Mouse (Mus musculus): ENCODE results near the gene Sim2. TPM values are rescaled to one million over a fixed set of nuclear protein-coding genes. Genes with fewer than 3 reads are reported as not detected.

The Sim2 gene
- polyA plus RNA-seq, 1 experiment from 2014 or later = 0.11 TPM

- Histone ChIP-seq H3K27me3 (ENCODE audit: control insufficient read depth, insufficient read depth, low read length) (no peaks in the 10 kb centered on the region), H3K9me3 (ENCODE audit: control insufficient read depth, low read length) (no peaks in the 10 kb centered on the region), H3K4me2 (ENCODE audit: low read length) (no peak overlapping the region), H3K4me3 (ENCODE audit: control insufficient read depth in 1 of 2, insufficient read depth in 1 of 2, low read depth in 1 of 2, low read length in 2 of 2) (no peak overlapping the region), H3K9ac (ENCODE audit: low read length) (no peak overlapping the region), H3K4me1 (ENCODE audit: control insufficient read depth in 2 of 2, insufficient read depth in 2 of 2, low read length in 2 of 2) (peaks cover 17 to 21% of the 10 kb centered on the region in 2 experiments), H3K27ac (replicated peaks in 1 of 2; ENCODE audit: control insufficient read depth in 1 of 2, insufficient read depth in 1 of 2, low read depth in 2 of 2, low read length in 2 of 2) (no peak overlapping the region), H3K36me3 (ENCODE audit: control insufficient read depth, insufficient read depth, low read length) (no peaks in the 10 kb centered on the region)
- no peak for ATAC-seq (ENCODE audit: insufficient number of reproducible peaks, insufficient read depth, low FRiP score, low read depth)
- 36% methylated on average over 6 of the region's 6 CpGs for WGBS
Observed at GRCm38 (mm10) chr16:94162000-94162399, 77.3 kb downstream of the Sim2 start.

GRCm38 (mm10) chr16:94163051-94163450 is 78.3 kb downstream of the Sim2 start:
- ATAC-seq (ENCODE audit: insufficient number of reproducible peaks, insufficient read depth, low FRiP score, low read depth) = no peak
- Histone ChIP-seq H3K9ac (ENCODE audit: low read length) (no peak overlapping the region), H3K4me3 (ENCODE audit: control insufficient read depth in 1 of 2, insufficient read depth in 1 of 2, low read depth in 1 of 2, low read length in 2 of 2) (no peak overlapping the region), H3K27me3 (ENCODE audit: control insufficient read depth, insufficient read depth, low read length) (no peaks in the 10 kb centered on the region), H3K4me1 (ENCODE audit: control insufficient read depth in 2 of 2, insufficient read depth in 2 of 2, low read length in 2 of 2) (peaks cover 17 to 21% of the 10 kb centered on the region in 2 experiments), H3K4me2 (ENCODE audit: low read length) (no peak overlapping the region), H3K9me3 (ENCODE audit: control insufficient read depth, low read length) (no peaks in the 10 kb centered on the region), H3K27ac (replicated peaks in 1 of 2; ENCODE audit: control insufficient read depth in 1 of 2, insufficient read depth in 1 of 2, low read depth in 2 of 2, low read length in 2 of 2) (no peak overlapping the region), H3K36me3 (ENCODE audit: control insufficient read depth, insufficient read depth, low read length) (no peaks in the 10 kb centered on the region)
- WGBS = 86% methylated on average over 11 of the region's 11 CpGs

GRCm38 (mm10) chr16:94164236-94164635 is 79.5 kb downstream of the Sim2 start:
- ATAC-seq (ENCODE audit: insufficient number of reproducible peaks, insufficient read depth, low FRiP score, low read depth) = no peak; the same call in 1 of the 2 replicates
- no peaks in the 10 kb centered on the region for H3K9me3 ChIP-seq (ENCODE audit: control insufficient read depth, low read length)
- no peak overlapping the region for H3K4me3 ChIP-seq (ENCODE audit: control insufficient read depth in 1 of 2, insufficient read depth in 1 of 2, low read depth in 1 of 2, low read length in 2 of 2)
- H3K36me3 ChIP-seq (ENCODE audit: control insufficient read depth, insufficient read depth, low read length) = no peaks in the 10 kb centered on the region
- H3K4me2 ChIP-seq (ENCODE audit: low read length) = peak overlapping the region; percentile 37
- no peak overlapping the region for H3K9ac ChIP-seq (ENCODE audit: low read length)
- H3K27me3 ChIP-seq (ENCODE audit: control insufficient read depth, insufficient read depth, low read length) = no peaks in the 10 kb centered on the region
- WGBS = 15% methylated on average over 7 of the region's 7 CpGs
- no peak overlapping the region for H3K27ac ChIP-seq (replicated peaks in 1 of 2; ENCODE audit: control insufficient read depth in 1 of 2, insufficient read depth in 1 of 2, low read depth in 2 of 2, low read length in 2 of 2)
- H3K4me1 ChIP-seq (ENCODE audit: control insufficient read depth in 2 of 2, insufficient read depth in 2 of 2, low read length in 2 of 2) = peaks cover 17 to 21% of the 10 kb centered on the region in 2 experiments

GRCm38 (mm10) chr16:94164978-94165377 is 80.2 kb downstream of the Sim2 start:
- Histone ChIP-seq H3K4me2 (ENCODE audit: low read length) (0 out of 2 replicates have a peak overlapping the region, but pooled peaks have one; percentile 37), H3K9ac (ENCODE audit: low read length) (no peak overlapping the region), H3K27me3 (ENCODE audit: control insufficient read depth, insufficient read depth, low read length) (no peaks in the 10 kb centered on the region), H3K36me3 (ENCODE audit: control insufficient read depth, insufficient read depth, low read length) (no peaks in the 10 kb centered on the region), H3K27ac (replicated peaks in 1 of 2; ENCODE audit: control insufficient read depth in 1 of 2, insufficient read depth in 1 of 2, low read depth in 2 of 2, low read length in 2 of 2) (0 out of 4 replicates have a peak overlapping the region, but pooled peaks of 1 of the 2 experiments have one; percentile 9), H3K4me1 (ENCODE audit: control insufficient read depth in 2 of 2, insufficient read depth in 2 of 2, low read length in 2 of 2) (peaks cover 17 to 21% of the 10 kb centered on the region in 2 experiments), H3K9me3 (ENCODE audit: control insufficient read depth, low read length) (no peaks in the 10 kb centered on the region), H3K4me3 (ENCODE audit: control insufficient read depth in 1 of 2, insufficient read depth in 1 of 2, low read depth in 1 of 2, low read length in 2 of 2) (no peak overlapping the region)
- ATAC-seq (ENCODE audit: insufficient number of reproducible peaks, insufficient read depth, low FRiP score, low read depth) = no peak
- WGBS = 16% methylated on average over 5 of the region's 5 CpGs

GRCm38 (mm10) chr16:94168655-94169545 is 84.2 kb downstream of the Sim2 start:
- no peak overlapping the region for H3K4me2 ChIP-seq (ENCODE audit: low read length)
- no peak overlapping the region for H3K4me3 ChIP-seq (ENCODE audit: control insufficient read depth in 1 of 2, insufficient read depth in 1 of 2, low read depth in 1 of 2, low read length in 2 of 2)
- no peaks in the 10 kb centered on the region for H3K9me3 ChIP-seq (ENCODE audit: control insufficient read depth, low read length)
- no peak for ATAC-seq (ENCODE audit: insufficient number of reproducible peaks, insufficient read depth, low FRiP score, low read depth)
- H3K4me1 ChIP-seq (ENCODE audit: control insufficient read depth in 2 of 2, insufficient read depth in 2 of 2, low read length in 2 of 2) = peaks cover 12% of the 10 kb centered on the region in 2 experiments
- H3K27me3 ChIP-seq (ENCODE audit: control insufficient read depth, insufficient read depth, low read length) = no peaks in the 10 kb centered on the region
- WGBS = 87% methylated on average over 16 of the region's 16 CpGs
- no peaks in the 10 kb centered on the region for H3K36me3 ChIP-seq (ENCODE audit: control insufficient read depth, insufficient read depth, low read length)
- no peak overlapping the region for H3K9ac ChIP-seq (ENCODE audit: low read length)
- H3K27ac ChIP-seq (replicated peaks in 1 of 2; ENCODE audit: control insufficient read depth in 1 of 2, insufficient read depth in 1 of 2, low read depth in 2 of 2, low read length in 2 of 2) = no peak overlapping the region

GRCm38 (mm10) chr16:94170218-94170617 is 85.5 kb downstream of the Sim2 start:
- ATAC-seq (ENCODE audit: insufficient number of reproducible peaks, insufficient read depth, low FRiP score, low read depth) = no peak
- Histone ChIP-seq H3K27me3 (ENCODE audit: control insufficient read depth, insufficient read depth, low read length) (no peaks in the 10 kb centered on the region), H3K4me2 (ENCODE audit: low read length) (no peak overlapping the region), H3K4me3 (ENCODE audit: control insufficient read depth in 1 of 2, insufficient read depth in 1 of 2, low read depth in 1 of 2, low read length in 2 of 2) (no peak overlapping the region), H3K9me3 (ENCODE audit: control insufficient read depth, low read length) (no peaks in the 10 kb centered on the region), H3K9ac (ENCODE audit: low read length) (no peak overlapping the region), H3K36me3 (ENCODE audit: control insufficient read depth, insufficient read depth, low read length) (no peaks in the 10 kb centered on the region), H3K4me1 (ENCODE audit: control insufficient read depth in 2 of 2, insufficient read depth in 2 of 2, low read length in 2 of 2) (peaks cover 0 to 2% of the 10 kb centered on the region in 2 experiments; a peak in 2 of 4 replicates), H3K27ac (replicated peaks in 1 of 2; ENCODE audit: control insufficient read depth in 1 of 2, insufficient read depth in 1 of 2, low read depth in 2 of 2, low read length in 2 of 2) (no peak overlapping the region)
- WGBS = 50% methylated on average over 4 of the region's 4 CpGs

GRCm38 (mm10) chr16:94173361-94173760 is 88.6 kb downstream of the Sim2 start:
- no peak overlapping the region for H3K27ac ChIP-seq (replicated peaks in 1 of 2; ENCODE audit: control insufficient read depth in 1 of 2, insufficient read depth in 1 of 2, low read depth in 2 of 2, low read length in 2 of 2)
- no peaks in the 10 kb centered on the region for H3K9me3 ChIP-seq (ENCODE audit: control insufficient read depth, low read length)
- no peaks in the 10 kb centered on the region for H3K4me1 ChIP-seq (ENCODE audit: control insufficient read depth in 2 of 2, insufficient read depth in 2 of 2, low read length in 2 of 2)
- whole genome bisulfite sequencing = 90% methylated on average over 1 of the region's 1 CpGs
- no peak for ATAC-seq (ENCODE audit: insufficient number of reproducible peaks, insufficient read depth, low FRiP score, low read depth)
- no peak overlapping the region for H3K4me2 ChIP-seq (ENCODE audit: low read length)
- no peak overlapping the region for H3K4me3 ChIP-seq (ENCODE audit: control insufficient read depth in 1 of 2, insufficient read depth in 1 of 2, low read depth in 1 of 2, low read length in 2 of 2)
- H3K9ac ChIP-seq (ENCODE audit: low read length) = no peak overlapping the region
- H3K36me3 ChIP-seq (ENCODE audit: control insufficient read depth, insufficient read depth, low read length) = no peaks in the 10 kb centered on the region
- H3K27me3 ChIP-seq (ENCODE audit: control insufficient read depth, insufficient read depth, low read length) = peaks cover 3% of the 10 kb centered on the region; the same call in 1 of the 2 replicates

Measured in heart, embryonic 14.5 days (tissue).